Mouse (Mus musculus): ENCODE data around the gene Gm49366.

DNA sequence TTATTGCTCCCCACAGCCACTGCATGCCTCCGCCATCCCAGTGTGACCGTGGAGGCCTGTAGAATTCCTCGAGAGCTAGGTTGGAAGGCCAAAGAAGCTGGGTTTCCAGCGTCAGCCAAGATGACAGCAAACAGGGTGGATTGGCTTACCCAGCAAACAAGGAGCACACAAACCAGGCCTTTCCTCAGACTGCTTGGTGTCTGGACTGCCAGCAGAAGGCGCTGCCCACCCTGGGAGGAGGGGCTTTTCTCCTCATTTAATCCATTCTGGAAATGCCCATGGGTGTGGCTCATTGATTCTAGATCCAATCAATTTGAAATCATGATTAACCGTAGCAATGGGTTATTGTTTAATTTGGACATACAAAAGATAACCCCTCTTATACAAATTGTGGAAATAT, 25.6 kb upstream of the Gm49366 start:
- TF ChIP-seq CTCF (conservative IDR thresholded peaks at IDR 0.05; ENCODE audit: insufficient read depth, insufficient read length, low read depth, low read length) (no peak), POLR2A (IDR thresholded peaks at IDR 0.05; ENCODE audit: low read depth, low read length) (no peak)
